Mouse (Mus musculus) intestine, embryonic 16.5 days (tissue): ENCODE data around the gene Itga6. TPM values are rescaled to one million over a fixed set of nuclear protein-coding genes. Genes with fewer than 3 reads are reported as not detected.

ENCODE experiments used
- ATAC-seq: fragments of 200-750 bp; cut with Nextera tagmentation; 2 replicates; pipeline ENCODE4 v1.8.0; 2017; ENCODE audit warnings: moderate TSS enrichment, moderate library complexity
- H3K27ac ChIP-seq: fragments of 300-500 bp; sonication (generic); 2 replicates; pipeline ENCODE4 v1.5.1; 2014; ENCODE audit warnings: mild to moderate bottlenecking, low read length
- H3K27me3 ChIP-seq: fragments of 300-500 bp; sonication (generic); replicated peaks from 2 replicates; pipeline ENCODE4 v1.6.1; 2014; ENCODE audit warnings: low read length, control low read depth, mixed read lengths; ENCODE audit not compliant: control insufficient read depth, insufficient read depth
- H3K36me3 ChIP-seq: fragments of 300-500 bp; sonication (generic); 2 replicates; pipeline ENCODE4 v1.6.1; 2014; ENCODE audit warnings: low read length, control low read depth; ENCODE audit not compliant: control insufficient read depth, insufficient read depth
- H3K4me1 ChIP-seq: fragments of 300-500 bp; sonication (generic); 2 replicates; pipeline ENCODE4 v1.6.1; 2014; ENCODE audit warnings: low read length, control low read depth, mixed read lengths; ENCODE audit not compliant: control insufficient read depth, insufficient read depth
- H3K4me2 ChIP-seq: fragments of 300-500 bp; sonication (generic); 2 replicates; pipeline ENCODE4 v1.6.1; 2014; ENCODE audit warnings: low read depth, low read length, control low read depth
- H3K4me3 ChIP-seq: fragments of 300-500 bp; sonication (generic); 2 replicates; pipeline ENCODE4 v1.5.1; 2014; ENCODE audit warnings: mild to moderate bottlenecking, low read length
- H3K9ac ChIP-seq: fragments of 300-500 bp; sonication (generic); 2 replicates; pipeline ENCODE4 v1.6.1; 2014; ENCODE audit warnings: low read depth, low read length
- H3K9me3 ChIP-seq: fragments of 300-500 bp; sonication (generic); 2 replicates; pipeline ENCODE4 v1.6.1; 2016; ENCODE audit warnings: low read length, control low read depth; ENCODE audit not compliant: control insufficient read depth
- WGBS: fragments of 180-500 bp; shearing (Covaris S2); extraction: QIAGEN DNeasy Blood & Tissue Kit; methylation state at CpG from one replicate; pipeline ENCODE4 v1.1.7; 2014; 5-methylcytosine and 5-hydroxymethylcytosine counted together
- polyA plus RNA-seq: library from polyadenylated mRNA; unstranded; fragments of >200 nt; fragmentation: Nextera tagmentation; extraction: Ambion mirVana; gene quantifications from 2 replicates; pipeline ENCODE4 v1.2.1, GENCODE M21; 2015

The Itga6 gene
- polyA plus RNA-seq, 1 experiment from 2014 or later: 22.6 TPM

DNA sequence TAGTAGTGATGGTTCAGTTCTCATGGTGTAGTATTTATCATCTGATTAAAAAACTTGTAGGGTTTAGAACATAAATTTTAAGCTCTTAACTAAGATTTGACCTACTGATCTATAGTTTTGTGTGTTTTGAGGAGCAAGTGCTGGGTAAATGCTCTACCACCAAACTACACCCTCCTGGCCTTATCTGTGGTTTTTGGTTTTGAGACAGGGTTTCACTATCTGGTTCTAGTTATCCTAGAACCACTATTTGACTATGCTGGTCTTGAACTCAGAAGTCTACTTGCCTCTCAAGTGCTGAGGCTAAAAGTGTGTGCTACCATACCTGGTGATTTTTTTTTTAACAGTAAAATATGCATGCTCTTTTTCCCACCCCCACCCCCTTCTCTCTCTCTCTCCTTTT lies 133.5 kb downstream of the Itga6 start:
- no peak for ATAC-seq
- Histone ChIP-seq H3K9ac (no peak overlapping the region), H3K4me3 (no peak overlapping the region), H3K9me3 (no peaks in the 10 kb centered on the region), H3K27me3 (no peaks in the 10 kb centered on the region), H3K27ac (no peak overlapping the region), H3K4me2 (no peak overlapping the region), H3K36me3 (peaks cover 10% of the 10 kb centered on the region; the same call in 1 of the 2 replicates), H3K4me1 (peaks cover 10% of the 10 kb centered on the region)

DNA sequence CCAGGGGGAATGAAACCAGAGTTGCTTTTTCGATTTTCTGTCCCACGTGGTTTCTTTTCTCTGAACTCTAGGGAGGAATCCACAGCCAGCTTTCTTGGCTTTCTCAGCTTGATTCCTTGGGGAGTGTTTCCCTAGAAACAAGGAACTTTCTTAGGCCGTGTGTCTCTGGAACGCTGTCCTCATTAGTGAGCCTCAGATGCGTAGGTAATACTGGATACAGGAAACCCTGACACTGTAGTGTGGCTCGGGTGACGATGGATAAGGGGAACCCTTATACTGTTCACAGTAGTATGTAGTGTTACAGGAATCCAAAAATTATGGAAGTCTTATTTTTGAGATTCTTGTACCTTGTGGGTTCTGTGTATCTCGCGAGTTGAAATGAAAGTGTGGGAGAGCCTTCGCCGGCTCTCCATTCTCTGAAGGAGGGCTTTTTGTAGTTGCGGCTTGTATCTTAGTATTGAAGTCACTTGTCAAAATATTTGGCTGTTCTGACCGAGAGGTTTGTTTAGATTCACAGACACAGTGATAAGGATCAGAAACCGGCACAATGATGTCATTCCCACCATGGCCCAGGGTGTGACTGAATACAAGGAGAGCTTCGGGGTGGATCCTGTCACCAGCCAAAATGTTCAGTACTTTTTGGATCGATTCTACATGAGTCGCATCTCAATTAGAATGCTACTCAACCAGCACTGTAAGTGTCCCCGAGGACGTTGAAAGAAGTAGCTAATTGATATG lies 137.7 kb downstream of the Itga6 start:
- Histone ChIP-seq H3K4me3 (no peak overlapping the region), H3K27ac (no peak overlapping the region), H3K27me3 (no peaks in the 10 kb centered on the region), H3K36me3 (peaks cover 13% of the 10 kb centered on the region; the same call in 1 of the 2 replicates), H3K9ac (no peak overlapping the region), H3K4me1 (no peaks in the 10 kb centered on the region), H3K9me3 (no peaks in the 10 kb centered on the region), H3K4me2 (no peak overlapping the region)
- no peak for ATAC-seq
- 75% methylated on average over 19 of the region's 19 CpGs for WGBS

DNA sequence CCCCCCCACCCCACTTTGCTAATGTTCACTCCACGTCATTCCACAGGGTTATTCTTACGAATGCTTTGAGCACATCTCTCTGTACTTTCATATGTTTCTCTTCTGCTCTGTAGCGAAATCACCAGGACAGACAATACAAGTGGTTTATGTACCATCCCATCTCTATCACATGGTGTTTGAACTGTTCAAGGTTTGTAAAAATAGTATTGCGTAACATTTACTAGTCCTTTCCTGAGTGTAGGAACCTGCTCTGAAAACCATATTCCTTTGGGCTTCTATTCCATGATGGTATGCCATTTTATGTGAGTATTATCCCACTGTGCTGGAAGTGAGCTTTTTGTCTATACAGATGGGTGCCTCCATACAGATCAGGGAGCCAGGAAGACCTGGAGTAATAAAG lies 141.9 kb downstream of the Itga6 start:
- WGBS: 86% methylated on average over 4 of the region's 4 CpGs
- Histone ChIP-seq H3K27me3 (no peaks in the 10 kb centered on the region), H3K4me3 (no peak overlapping the region), H3K4me2 (no peak overlapping the region), H3K4me1 (no peaks in the 10 kb centered on the region), H3K27ac (no peak overlapping the region), H3K9ac (no peak overlapping the region), H3K36me3 (peaks cover 6% of the 10 kb centered on the region), H3K9me3 (no peaks in the 10 kb centered on the region)
- no peak for ATAC-seq

DNA sequence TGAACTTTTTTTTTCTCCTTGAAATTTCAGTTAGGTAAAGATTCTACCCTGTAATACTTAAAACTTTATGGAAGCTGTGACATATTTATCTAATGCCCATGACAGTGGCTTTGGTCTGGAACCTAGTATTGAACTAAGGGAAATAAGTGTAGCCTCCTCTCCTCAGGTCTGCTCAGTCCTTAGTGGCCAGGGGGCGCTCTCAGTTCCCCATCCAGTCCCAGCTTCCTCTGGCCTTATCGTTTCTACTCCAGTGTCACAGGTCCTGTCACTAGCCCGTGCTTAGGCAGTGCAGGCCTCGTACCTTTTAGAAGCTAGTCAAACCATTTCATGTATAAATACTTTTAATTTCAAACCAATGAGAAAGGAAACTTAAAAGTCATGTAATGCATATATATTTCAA lies 143.0 kb downstream of the Itga6 start:
- Histone ChIP-seq H3K4me3 (no peak overlapping the region), H3K4me1 (no peaks in the 10 kb centered on the region), H3K9me3 (no peaks in the 10 kb centered on the region), H3K27ac (no peak overlapping the region), H3K27me3 (no peaks in the 10 kb centered on the region), H3K4me2 (no peak overlapping the region), H3K9ac (no peak overlapping the region), H3K36me3 (peaks cover 10% of the 10 kb centered on the region)
- ATAC-seq: no peak
- 75% methylated on average over 4 of the region's 4 CpGs for WGBS

DNA sequence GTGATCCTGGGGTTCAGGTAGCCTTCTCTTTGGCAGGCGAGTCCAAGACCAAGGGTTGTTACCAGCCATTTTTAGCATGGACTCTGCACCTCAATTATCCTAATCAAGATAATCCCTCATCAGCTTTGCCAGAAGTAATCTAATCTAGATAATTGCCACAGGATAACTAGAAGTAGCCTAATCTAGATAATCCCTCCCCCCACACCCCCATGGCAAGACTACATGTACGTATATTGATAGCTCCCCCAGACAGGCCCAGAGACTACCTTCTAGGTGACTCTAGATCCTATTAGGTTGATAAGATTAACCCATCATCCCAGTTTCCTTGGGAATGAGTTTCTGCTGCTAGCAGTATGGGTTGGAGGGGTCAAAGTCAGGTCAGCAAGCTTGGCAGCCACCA lies 146.1 kb downstream of the Itga6 start:
- ATAC-seq: no peak
- Histone ChIP-seq H3K4me1 (no peaks in the 10 kb centered on the region), H3K9ac (no peak overlapping the region), H3K27ac (no peak overlapping the region), H3K9me3 (no peaks in the 10 kb centered on the region), H3K4me3 (no peak overlapping the region), H3K36me3 (peaks cover 9% of the 10 kb centered on the region; the same call in 1 of the 2 replicates), H3K27me3 (no peaks in the 10 kb centered on the region), H3K4me2 (no peak overlapping the region)
- WGBS: 93% methylated on average over 2 of the region's 2 CpGs

DNA sequence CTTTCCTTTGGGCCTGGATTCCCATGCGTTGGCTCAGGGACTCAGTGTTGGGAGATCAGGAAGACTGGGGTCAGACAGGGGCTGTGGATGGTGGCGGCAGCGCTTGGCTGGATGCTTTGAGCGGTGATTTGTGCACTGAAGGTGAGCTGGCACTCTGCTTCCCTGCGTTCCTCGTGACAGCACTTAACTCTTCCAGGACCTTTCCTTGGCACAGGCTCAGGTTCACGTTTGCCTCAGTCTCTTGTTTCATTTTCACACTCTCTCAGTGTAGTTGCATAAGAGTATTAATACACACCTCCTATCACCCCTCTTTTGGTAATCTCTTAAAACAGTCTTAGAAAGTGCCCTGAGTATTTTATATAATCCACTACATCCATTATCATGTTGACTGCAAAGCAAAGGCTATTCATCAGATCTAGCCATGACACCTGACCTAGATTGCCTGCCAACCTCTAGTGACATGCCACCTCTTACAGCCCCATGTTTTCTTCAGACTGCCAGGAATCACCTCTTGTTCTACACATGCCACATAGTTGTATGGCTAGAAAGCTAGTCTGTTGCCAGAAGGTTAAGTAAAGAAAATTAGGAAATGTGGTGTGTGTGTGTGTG lies 147.4 kb downstream of the Itga6 start:
- H3K36me3 ChIP-seq: peaks cover 11% of the 10 kb centered on the region; the same call in 1 of the 2 replicates

DNA sequence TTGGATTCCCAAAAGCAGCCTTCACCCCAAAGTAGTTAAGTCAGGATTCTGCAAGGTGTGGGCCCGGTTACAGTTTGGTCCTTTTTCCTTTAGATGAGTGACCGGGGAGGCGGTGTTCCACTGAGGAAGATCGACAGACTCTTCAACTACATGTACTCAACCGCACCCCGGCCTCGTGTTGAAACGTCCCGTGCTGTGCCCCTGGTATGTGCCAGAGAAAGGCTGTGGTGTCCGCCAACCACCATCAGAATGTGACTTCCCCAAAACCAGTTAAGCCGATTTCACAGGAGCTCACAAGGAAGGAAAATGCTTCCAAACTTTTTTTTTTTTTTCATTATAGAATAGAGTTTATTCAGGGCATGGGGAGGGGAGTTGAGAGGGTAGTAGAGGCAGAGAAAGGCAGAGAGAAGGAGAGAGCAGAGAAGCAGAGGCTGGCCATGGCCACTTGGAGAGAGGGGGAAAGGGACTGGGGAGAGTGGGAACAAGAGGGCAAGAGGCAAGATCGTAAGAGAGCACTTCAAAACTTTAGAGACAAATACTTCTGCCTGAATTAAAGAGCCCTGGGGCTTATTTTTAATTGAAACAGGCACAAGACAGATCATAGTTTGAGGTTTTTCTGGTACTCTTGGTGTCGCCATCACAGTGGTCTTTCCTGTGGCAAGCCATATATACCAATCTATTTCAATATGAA lies 150.3 kb downstream of the Itga6 start:
- no peaks in the 10 kb centered on the region for H3K9me3 ChIP-seq
- H3K4me1 ChIP-seq: no peaks in the 10 kb centered on the region
- H3K27ac ChIP-seq: no peak overlapping the region
- H3K4me2 ChIP-seq: no peak overlapping the region
- WGBS: 91% methylated on average over 13 of the region's 13 CpGs
- peaks cover 11% of the 10 kb centered on the region; the same call in 1 of the 2 replicates for H3K36me3 ChIP-seq
- no peak overlapping the region for H3K4me3 ChIP-seq
- no peak overlapping the region for H3K9ac ChIP-seq
- H3K27me3 ChIP-seq: no peaks in the 10 kb centered on the region
- no peak for ATAC-seq

More for the DNA sequence above, 147.4 kb downstream of the Itga6 start:
- Histone ChIP-seq H3K27me3 (no peaks in the 10 kb centered on the region), H3K4me1 (no peaks in the 10 kb centered on the region), H3K4me3 (no peak overlapping the region), H3K4me2 (no peak overlapping the region), H3K9me3 (no peaks in the 10 kb centered on the region), H3K27ac (no peak overlapping the region), H3K9ac (no peak overlapping the region)
- WGBS: 87% methylated on average over 7 of the region's 7 CpGs
- ATAC-seq: no peak

DNA sequence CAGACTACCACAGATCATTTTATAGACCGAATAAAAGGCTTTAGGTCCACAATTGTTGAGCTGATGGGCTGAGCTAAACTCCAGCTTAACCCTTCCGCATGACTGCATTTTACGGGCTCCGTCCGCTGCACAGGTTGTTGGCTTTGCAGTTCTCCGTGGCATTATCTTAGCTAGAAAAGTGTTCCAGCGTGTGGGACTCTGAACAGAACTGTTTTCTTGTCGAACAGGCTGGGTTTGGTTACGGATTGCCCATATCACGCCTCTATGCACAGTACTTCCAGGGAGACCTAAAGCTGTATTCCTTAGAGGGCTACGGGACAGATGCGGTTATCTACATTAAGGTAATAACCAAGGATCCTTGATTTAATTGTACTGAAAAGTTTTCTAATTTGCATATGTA lies 152.0 kb downstream of the Itga6 start:
- no peaks in the 10 kb centered on the region for H3K4me1 ChIP-seq
- peaks cover 10% of the 10 kb centered on the region; the same call in 1 of the 2 replicates for H3K36me3 ChIP-seq
- no peak overlapping the region for H3K4me2 ChIP-seq
- H3K27me3 ChIP-seq: no peaks in the 10 kb centered on the region
- no peaks in the 10 kb centered on the region for H3K9me3 ChIP-seq
- no peak overlapping the region for H3K27ac ChIP-seq
- no peak for ATAC-seq
- WGBS: 84% methylated on average over 12 of the region's 12 CpGs
- no peak overlapping the region for H3K9ac ChIP-seq
- H3K4me3 ChIP-seq: no peak overlapping the region

DNA sequence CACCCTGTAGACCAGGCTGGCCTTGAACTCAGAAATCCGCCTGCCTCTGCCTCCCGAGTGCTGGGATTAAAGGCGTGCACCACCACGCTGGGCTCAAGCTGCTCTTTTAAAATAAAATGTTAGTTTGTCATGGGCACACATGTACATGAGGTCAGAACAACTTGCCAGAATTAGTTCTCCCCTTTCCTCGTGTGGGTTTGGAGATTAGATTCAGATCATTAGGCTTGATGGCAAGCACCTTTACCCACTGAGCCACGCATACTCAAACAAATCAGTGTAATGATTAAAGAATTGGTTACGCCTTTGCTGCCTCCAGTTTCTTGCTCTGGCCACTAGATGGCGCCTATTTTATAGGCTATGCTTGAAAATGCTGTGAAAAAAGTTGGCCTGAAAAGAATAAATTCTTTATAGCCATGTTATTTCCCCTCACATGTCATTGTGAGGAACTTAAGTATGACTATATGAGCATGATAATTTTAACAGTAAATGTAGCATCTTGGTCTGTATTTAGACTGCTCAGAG lies 153.0 kb downstream of the Itga6 start:
- Histone ChIP-seq H3K36me3 (0 out of 2 replicates have a peak, but pooled peaks cover 7% of the 10 kb centered on the region), H3K4me2 (no peak overlapping the region), H3K27me3 (no peaks in the 10 kb centered on the region), H3K27ac (no peak overlapping the region), H3K9ac (no peak overlapping the region), H3K9me3 (no peaks in the 10 kb centered on the region), H3K4me3 (no peak overlapping the region), H3K4me1 (no peaks in the 10 kb centered on the region)
- no peak for ATAC-seq
- 55% methylated on average over 8 of the region's 8 CpGs for WGBS
